Mouse (Mus musculus): ENCODE data around the gene Ppp1r14b. TPM values are rescaled to one million over a fixed set of nuclear protein-coding genes. Genes with fewer than 3 reads are reported as not detected.
"Not testable (repeated sequence)": the region's sequence is repeated elsewhere in the genome, so short reads cannot be mapped to it uniquely, and the experiment has no call there.

Ppp1r14b gene
- polyA plus RNA-seq, 1 experiment = 132 TPM

DNA sequence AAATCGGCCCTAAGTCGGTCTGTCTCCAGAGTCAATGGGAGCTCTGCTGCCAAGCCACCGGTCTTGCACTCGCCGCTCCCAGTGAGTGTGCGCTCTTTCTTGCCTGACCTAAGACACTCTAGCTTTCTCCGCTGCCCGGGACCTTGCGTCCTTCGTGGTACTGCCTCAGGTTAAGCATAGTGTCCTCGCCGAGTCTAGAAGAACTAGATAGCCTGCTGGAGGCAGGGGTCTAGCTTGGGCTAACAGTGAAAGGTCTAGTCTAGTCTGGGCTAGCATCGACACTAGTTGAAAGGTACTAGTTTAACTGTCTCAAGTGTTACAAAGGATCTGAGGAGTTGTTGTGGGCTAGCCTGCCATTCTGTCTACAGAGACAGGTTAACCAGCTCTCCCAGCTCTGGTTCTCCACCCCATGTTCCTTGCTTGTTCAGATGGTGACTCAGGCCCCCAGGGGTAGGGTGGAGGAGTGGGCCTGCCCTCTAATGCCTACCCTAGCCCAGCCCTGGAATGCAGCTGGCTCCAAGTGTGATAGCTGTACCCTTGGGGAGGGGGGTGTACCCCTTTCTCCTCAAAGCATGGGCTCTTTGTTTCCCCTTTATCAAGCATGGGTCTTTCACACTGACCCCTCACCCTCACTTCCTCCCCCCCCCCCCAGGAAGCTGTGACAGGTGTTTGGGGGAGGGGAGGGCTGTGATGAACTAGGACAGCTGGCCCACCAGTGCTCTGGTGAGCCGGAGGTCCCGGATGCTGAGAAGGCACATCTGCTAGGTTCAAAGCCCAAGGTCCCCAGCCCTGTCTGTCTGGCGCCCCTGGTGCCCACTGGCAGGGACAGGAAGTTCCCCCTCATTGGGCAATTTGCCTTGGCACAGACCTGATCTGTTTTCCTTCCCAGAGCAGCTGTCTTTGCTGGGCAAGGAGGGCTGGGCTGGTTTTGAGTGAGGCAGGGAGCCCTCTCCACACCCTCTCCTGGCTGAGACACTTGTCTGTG lies 1.1 kb downstream of the Ppp1r14b start, which contains the start of gene Plcb3:
Gene Plcb3 (minus strand): TSS at position 934 of the 985 bp plus-strand sequence.
- DNase-seq (ENCODE audit: low spot score) = no peak

DNA sequence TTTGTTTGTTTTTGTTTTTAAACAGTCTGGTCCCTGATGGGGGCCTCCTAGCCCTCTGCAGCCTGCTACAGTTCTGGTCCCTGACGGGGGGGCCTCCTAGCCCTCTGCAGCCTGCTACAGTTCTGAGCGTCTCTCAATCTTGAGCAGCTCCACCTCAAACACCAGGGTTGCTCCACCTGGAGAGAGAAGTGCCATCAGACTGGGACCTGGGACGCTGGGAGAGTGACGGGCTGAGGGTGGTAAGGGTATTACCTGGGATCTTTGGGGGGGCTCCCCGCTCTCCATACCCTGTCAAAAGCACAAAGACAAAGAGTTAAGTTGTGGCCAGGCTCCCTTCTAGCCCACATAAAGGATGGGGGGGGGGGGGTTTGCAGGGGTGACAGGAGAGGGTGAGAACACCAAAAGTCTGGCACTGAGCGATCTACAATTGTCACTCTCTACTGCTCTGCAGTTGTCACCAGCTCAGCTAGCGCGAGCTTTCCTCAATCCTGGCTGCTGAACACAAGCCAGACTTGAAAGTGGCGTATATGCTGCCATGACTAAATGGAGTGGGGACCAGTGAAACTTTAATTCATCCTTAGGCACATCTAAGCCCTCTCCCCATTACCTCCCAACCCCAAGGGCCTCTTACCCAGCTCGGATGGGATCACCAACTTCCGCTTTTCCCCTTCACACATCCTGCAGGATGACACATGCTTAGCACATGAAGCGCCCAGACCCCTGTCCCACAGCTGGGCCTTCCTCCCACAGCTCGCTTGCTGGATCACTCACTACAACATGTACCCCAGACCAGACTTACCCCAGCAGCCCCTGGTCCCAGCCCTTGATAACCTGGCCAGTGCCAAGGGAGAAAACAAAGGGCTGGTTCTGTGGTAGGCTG lies 3.2 kb downstream of the Ppp1r14b start:
- no peak for DNase-seq (ENCODE audit: low spot score)

DNA sequence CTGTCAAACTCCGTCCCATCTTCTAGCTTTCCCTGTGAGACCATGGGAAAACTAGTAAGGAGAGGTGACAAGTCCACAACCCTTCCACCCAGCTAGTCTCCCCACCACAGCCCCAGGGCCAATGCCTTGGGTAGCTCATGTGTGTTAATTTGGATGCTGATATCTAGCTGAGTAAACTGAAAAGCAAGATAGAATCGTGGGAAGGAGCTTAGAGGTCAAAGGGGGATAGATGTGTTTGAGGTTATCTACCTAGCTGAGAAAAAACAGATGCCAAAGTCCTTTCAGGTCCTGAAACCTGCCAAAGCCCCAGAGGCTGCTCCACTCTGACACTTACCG lies 3.8 kb downstream of the Ppp1r14b start:
- DNase-seq (ENCODE audit: low spot score) = no peak

DNA sequence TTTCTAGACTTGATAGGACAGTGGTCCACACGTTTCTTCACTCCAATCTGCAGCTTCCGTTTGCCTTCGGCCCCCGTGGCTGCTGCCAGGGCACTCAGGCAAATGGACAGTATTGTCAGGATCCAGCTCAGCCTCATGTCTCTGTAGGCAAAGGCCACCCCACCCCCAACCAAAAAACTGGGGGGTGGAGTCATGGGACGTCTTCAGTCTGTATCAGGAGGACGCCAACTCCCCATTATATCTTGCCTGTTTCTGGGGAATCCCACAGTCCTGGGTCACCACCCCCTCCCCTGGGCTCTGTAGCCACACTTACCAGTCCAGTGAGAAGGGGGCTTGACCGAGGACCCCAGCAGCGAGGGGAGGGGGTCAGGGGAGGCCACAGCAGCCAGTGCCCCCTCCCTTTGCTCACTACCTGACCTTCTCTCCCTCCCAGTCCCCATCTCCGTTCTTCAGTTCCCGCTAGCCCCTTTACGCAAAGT lies 4.3 kb downstream of the Ppp1r14b start:
- no peak for DNase-seq (ENCODE audit: low spot score)

DNA sequence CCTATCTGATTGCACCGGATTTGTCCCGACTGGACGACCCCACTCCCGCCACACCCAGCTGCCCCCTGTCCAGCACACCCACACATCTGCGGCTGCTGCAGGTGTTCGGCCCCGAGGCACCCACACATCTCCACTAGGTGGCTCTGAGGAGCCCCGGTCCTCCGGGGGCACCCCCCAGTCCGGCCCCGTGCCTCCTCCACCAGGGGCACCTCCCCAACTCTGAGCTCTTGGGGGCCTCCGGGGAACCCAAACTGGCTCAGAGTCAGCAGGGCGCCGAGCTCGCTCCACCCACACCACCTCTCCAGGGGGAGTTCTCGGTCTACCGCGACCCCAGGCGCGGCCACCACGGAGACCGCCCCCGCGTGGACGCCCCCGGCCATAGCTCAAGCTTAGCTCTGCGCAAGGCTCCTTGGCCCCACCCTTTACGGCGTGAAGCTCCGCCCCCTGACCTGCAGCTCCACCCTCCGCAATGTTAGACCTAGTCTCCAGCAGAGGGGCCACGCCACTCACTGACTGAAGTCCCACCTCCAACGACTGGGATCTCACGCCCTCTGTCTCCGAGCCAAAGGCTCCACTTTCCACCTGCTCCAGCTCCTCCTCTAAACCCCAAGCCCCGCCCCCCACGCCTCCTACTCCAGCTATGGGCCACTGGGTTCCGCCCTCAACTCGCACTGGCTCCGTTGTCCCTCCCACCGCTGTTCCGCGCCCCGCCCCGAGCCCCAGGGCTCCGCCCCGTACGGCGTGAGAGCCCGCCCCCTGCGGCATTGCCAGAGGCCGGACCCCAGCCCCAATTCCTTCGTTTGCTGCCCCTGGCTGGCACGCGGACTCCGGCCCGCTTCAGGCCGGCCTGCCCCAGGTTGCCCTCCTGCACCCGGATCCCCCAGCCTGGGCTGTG lies 5.0 kb downstream of the Ppp1r14b start:
- peak; percentile 98 for DNase-seq (ENCODE audit: low spot score)

DNA sequence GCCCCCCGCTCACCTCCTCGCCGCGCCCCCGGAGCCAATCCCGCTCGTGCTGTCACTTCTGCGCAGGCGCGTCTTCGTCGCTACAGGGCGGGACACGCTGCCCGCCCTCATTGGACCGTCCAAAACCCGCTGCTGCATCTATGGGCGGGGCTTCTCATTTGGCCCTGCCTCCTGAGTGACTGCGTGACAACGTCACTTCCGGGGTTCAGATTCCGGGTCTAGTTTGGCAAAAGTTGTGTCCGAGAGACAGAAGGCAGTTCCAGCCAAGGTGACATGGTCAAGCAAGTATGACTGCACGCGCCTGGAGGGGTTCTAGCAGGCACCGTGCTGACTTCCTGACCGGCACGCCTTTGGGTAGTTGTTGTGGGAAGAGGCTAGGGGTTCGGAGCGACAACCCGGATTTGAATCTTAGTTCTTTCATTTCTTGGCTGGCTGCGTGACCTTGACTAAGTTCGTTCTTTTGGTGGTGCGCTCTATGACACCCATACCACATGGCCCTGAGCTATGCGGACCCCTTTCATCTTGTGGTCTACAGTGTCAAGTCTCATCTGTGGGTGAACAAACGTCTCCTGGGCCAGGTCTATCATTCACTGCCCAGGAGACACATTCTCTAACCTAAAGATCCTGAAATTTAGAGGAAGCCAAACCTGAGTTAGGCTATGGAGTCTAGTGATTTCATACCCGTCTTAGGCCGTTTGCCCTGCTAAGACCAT lies 5.8 kb downstream of the Ppp1r14b start, which contains the start of gene Fkbp2:
Gene Fkbp2 (minus strand): TSS at position 121 of the 713 bp plus-strand sequence.
- DNase-seq (ENCODE audit: low spot score) = no peak

DNA sequence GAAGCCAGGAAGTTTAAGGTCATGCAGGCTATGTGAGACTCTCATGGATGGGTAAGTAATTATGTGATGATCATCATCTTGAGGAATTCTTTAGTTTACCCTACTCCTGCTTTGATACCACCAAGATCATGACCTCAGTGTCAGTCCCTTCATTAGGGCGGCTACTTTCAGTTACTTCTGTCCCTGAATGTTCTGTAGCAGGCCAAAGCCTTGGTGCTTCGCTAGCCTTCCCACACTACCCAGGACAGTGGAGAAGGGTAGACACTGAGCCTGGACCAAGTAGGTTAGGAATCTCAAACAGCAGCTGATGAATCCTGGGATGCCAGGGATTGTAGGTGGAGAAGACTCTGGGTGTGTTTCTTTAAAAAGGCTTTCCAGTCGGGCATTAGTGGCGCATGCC lies 6.7 kb downstream of the Ppp1r14b start:
- no peak for DNase-seq (ENCODE audit: low spot score)

DNA sequence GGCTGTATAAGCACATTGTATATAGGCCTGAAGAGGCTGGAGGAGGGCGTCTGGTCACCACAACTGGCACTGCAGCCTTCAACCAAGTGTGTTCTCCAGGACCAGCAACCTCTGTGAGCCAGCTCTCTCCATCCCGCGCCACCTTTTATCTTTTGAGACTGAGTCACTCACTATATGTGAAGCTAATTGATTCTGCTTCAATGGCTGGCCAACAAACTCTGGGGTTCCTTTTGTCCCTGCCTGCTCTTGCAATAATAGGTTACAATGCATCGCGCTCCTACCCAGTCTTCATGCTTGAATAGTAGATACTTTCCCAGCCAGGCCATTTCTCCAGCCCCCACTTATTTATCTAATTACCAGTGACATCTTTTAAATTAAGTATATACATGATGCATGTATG lies 8.9 kb downstream of the Ppp1r14b start:
- no peak for DNase-seq (ENCODE audit: low spot score)

DNA sequence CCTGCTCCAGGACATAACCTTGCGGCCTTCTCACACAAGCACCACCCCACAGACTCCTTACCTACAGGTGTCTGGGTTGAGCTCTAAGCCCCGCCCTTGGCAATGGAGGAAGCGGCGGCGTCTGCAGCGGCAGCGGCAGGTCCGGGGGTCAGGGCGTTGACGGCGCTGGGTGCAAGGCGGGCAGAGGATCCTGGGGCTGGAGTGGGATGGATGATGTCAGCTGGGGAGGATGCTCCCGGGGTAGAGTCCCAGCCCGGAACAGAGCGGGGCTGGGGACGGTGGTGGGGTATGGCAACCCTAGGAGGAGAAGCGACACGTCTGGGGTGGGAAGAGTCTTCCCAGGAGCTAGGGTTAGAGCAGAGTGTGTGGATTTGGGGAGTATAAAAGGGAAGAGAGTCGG lies 10.5 kb downstream of the Ppp1r14b start:
- no peak for DNase-seq (ENCODE audit: low spot score)

DNA sequence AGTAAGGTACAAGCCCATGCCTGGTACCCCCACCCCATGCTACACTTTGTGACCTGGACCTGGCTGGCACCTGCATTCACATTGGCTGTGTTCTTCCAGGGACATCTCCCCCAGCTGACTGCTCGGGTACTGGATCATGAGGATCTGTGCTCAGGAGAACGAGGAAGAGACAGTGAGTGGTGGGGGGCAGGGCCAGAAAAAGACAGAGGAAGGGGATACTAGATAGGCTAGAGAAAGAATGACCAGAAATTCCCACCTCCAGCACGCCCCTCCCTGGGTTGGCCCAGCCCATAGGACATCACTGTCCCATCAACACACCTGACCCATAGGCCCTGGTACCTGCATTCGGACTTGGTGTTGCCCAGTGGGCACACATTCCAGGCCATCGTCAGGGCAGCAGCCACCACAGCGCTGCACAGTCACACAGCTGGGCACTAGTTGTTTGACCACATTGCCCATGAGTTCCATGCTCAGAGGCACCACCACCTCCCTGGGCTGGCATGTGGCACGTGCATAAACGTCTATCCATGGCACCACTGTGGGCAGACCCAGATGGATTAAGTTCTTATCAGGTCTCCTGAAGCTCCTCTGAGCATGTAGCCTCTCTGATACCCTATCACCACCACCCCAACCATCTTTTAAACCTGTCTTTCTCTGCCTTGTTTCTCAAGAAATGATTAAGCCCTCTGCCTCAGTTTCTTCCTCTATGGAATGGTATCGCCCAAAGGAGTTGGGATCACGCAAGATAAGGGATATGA lies 11.4 kb downstream of the Ppp1r14b start:
- no peak for DNase-seq (ENCODE audit: low spot score)

DNA sequence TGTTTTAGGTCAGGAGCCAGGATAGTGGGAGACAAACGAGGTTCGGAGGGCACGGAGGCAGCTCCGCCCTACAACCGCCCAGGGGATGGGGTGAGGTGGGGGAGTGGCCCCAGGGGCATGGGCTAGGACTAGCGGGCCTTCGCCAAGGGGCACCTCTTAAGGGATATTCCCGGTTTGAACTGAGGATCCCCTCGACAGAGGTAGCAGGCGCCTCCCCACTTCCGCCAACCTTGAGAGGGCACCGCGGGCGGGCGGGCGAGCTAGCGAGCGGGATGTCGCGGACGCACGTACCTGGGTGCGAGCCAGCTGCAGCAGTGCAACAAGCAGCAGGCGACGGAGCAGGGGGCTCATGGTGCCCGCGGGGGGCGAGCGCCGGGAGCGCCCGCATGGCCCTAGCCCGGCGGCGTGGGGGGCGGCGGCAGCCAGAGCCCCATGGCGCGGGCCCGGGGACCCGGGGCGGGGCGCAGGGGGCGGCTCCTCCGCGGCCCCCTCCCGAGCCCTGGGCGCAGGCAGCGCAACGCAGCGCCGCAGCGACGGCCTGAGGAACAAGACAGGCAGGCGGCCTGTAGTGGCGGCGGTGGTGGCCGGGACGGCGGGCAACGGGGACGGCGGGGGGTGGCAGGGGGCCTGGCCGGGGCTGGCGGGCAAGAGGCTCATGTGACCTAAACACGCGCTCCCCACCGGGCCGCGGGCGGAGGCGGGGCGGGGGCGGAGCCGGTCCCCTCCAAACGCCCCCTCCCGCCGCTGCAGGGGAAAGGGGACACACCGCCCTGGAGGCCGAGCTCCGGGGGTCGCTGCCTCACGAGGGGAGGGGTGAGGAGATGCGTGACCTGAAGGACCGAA lies 12.5 kb downstream of the Ppp1r14b start, which contains the start of gene Vegfb:
Gene Vegfb (minus strand): TSS at position 591 of the 843 bp plus-strand sequence.
- peak; percentile 73 for DNase-seq (ENCODE audit: low spot score)

DNA sequence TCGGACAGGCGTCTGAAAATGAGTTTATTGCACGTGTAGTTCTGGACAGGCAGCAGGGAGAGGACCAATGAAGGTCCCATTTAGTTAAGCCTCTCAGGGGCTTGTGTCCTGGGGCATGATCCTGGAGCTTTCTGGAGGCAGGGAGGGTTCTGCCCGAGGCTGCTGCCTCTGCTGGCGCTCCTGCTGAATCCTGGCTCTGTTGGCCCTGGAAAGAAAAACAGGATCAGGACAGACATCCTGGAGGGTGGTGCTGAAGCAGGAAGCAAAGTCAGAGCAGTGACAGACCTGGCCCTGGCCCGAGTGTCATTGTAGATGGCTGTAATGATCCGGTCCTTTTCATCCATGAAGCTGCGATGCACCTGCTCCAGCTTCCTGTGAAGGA lies 13.1 kb downstream of the Ppp1r14b start:
- DNase-seq (ENCODE audit: low spot score) = no peak

DNA sequence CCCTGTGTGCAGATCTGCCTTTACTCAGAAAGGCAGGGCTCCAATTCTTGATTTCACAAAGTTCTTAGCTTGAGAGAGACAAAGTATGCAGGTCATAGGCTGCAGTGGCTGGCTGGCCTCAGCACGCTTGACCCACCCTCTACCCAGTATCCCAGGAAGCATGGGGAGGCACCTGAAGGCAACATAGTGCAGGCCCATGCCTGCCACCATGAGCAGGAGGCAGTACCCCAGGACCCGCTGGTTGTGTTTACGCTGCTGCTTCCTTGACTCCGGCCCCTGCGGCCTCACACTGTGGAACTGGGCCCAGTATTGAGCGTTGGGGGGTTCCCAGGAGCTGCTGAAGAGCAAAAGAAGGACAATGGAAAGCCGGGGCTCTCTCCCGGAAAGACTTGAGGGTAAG lies 14.5 kb downstream of the Ppp1r14b start:
- DNase-seq (ENCODE audit: low spot score) = no peak

DNA sequence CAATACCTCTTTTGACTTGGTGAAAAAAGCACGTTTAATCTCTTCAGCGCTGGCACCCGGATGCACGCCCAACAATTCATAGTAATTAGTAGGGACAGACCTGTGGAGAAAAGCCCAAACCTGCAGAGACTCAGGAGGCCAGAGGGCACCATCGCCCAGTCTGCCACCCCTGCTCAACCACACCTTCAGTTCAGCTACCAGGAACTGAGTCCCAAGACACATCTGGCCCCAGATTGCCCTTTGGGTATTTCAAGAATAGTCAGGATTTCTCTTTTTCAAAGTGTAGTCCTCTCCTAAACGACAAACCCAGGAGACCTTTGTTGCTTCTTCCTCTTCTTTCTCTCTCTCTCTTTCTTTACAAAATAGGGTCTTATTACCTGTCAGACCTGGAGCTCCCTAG lies 15.9 kb downstream of the Ppp1r14b start:
- DNase-seq (ENCODE audit: low spot score) = no peak

DNA sequence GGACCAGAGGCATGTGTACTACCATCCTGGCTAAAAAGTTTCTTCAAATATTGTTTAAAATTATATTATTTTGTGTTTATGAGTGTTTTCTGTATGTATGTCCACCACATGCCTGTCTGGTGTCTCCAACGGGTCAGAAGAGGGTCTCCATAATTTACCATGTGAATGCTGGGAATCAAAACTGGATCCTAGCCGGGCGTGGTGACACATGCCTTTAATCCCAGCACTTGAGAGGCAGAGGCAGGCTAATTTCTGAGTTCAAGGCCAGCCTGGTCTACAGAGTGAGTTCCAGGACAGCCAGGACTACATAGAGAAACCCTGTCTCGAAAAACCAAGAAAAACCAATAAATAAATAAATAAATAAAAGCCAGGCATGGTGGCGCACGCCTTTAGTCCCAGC lies 16.4 kb downstream of the Ppp1r14b start:
- DNase-seq (ENCODE audit: low spot score) = not testable (repeated sequence)

DNA sequence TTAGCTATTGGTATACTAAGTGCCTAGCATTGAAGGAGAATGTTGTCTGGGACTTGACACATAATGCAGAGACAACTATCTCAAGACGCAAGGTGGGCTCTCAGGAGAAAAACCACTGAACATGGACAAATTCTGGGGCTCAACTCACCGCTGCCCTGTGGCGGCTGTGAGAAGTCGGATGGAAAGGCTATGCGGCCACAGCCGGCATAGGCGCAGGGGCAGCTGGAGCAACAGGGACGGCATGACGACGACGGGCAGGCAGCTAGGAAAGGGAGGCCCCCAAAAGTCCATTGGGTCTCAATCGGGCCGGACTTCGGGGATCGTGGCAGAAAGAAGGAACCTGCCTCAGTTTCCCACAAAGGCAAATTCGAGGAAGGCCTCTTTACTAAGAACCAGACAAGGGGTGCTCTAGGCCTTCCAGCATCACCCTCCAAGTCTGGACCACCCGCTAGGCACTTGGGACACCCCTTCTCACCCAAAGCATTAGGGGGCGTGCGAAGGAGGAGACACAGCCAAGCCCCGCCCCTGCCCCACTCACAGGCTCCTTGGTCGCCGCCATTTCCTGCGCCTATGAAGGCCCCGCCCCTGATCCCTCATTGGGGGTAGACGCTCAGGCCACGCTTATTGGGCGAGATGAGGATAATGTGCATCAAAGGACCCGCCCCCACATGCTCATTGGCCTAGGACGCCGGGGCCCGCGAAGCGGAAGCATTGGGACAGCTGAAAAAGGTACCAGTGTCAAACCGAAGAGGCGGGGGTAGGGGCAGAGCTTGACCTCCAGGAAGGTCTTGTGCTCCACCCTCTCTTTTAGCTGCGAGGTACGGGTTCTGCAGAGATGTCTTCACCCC lies 17.5 kb downstream of the Ppp1r14b start, which contains the start of gene Dnajc4:
Gene Dnajc4 (minus strand): TSS at position 562 of the 848 bp plus-strand sequence.
- DNase-seq (ENCODE audit: low spot score) = peak; percentile 80

DNA sequence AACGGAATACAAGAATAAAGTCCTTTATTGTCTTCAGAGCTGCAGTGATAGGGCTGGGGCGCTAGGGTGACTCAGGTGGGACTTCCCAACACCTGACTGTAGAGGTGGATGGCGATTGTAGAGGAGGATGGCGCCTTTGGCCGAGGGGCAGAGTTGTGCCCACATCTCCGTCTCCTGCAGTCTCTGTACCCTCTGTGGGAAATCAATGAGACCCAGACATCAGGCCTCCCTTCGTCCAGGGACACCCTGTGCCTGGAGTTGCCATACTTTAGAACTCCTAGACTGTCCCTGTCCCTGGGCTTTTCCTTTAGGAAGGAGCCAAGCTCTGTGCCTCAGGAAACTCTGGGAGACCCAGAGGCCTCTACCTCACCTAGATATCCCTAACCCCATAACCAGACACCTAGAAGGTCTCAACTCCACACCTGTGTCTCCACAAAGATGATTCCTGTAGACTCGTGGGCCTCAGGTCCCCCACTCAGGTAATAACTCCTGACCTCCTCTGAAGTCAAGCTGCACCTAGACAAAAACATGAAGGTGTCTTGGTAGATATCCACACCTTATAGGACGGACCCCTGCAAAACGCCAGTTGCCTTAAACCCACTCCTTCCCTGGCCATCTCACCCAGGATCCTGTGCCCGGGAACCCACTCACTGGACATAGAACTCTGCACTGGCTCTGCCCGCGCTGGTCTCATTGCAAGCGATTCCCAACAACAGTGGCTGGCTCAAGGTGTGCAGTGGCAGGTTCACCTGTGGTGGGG lies 18.4 kb downstream of the Ppp1r14b start:
- DNase-seq (ENCODE audit: low spot score) = no peak

All from urinary bladder, adult 2 months (tissue).